Mouse (Mus musculus) heart, embryonic 15.5 days (tissue): ENCODE measurements around the gene Znhit3. TPM values are rescaled to one million over a fixed set of nuclear protein-coding genes. Genes with fewer than 3 reads are reported as not detected.
A peak's percentile ranks its signal among the peaks of the same experiment; 100 is the strongest.

Experiments used
- ATAC-seq: fragments of 200-750 bp; cut with Nextera tagmentation; replicated peaks from 2 replicates; pipeline ENCODE4 v1.8.0; 2017; ENCODE audit warnings: low read depth, moderate TSS enrichment; ENCODE audit not compliant: insufficient number of reproducible peaks, insufficient read depth, low FRiP score
- H3K27ac ChIP-seq: fragments of 300-500 bp; sonication (generic); 2 replicates; pipeline ENCODE4 v1.5.1; 2015; ENCODE audit warnings: mild to moderate bottlenecking, inconsistent platforms
- H3K27me3 ChIP-seq: fragments of 300-500 bp; sonication (generic); 2 replicates; pipeline ENCODE4 v1.6.1; 2015; ENCODE audit warnings: inconsistent platforms
- H3K36me3 ChIP-seq: fragments of 300-500 bp; sonication (generic); 2 replicates; pipeline ENCODE4 v1.6.1; 2015; ENCODE audit warnings: mild to moderate bottlenecking, inconsistent platforms
- H3K4me1 ChIP-seq: fragments of 300-500 bp; sonication (generic); replicated peaks from 2 replicates; pipeline ENCODE4 v1.6.1; 2015; ENCODE audit warnings: inconsistent platforms
- H3K4me2 ChIP-seq: fragments of 300-500 bp; sonication (generic); 2 replicates; pipeline ENCODE4 v1.6.1; 2015; ENCODE audit warnings: inconsistent platforms, mild to moderate bottlenecking, moderate library complexity
- H3K4me3 ChIP-seq: fragments of 300-500 bp; sonication (generic); 2 replicates; pipeline ENCODE4 v1.5.1; 2015; ENCODE audit warnings: mild to moderate bottlenecking, inconsistent platforms
- H3K9ac ChIP-seq: fragments of 300-500 bp; sonication (generic); 2 replicates; pipeline ENCODE4 v1.6.1; 2015; ENCODE audit warnings: mild to moderate bottlenecking, inconsistent platforms
- H3K9me3 ChIP-seq: fragments of 300-500 bp; sonication (generic); replicated peaks from 2 replicates; pipeline ENCODE4 v1.6.1; 2016; ENCODE audit warnings: inconsistent platforms
- WGBS: fragments of 180-500 bp; shearing (Covaris S2); methylation state at CpG from one replicate; pipeline ENCODE4 v1.1.7; 2015; ENCODE audit warnings: mixed read lengths; 5-methylcytosine and 5-hydroxymethylcytosine counted together
- polyA plus RNA-seq: library from polyadenylated mRNA; unstranded; fragments of >200 nt; fragmentation: Nextera tagmentation; extraction: Ambion mirVana; gene quantifications from 2 replicates; pipeline ENCODE4 v1.2.1, GENCODE M21; 2015

Gene Znhit3
- polyA plus RNA-seq, 1 experiment from 2014 or later: 31.4 TPM

DNA sequence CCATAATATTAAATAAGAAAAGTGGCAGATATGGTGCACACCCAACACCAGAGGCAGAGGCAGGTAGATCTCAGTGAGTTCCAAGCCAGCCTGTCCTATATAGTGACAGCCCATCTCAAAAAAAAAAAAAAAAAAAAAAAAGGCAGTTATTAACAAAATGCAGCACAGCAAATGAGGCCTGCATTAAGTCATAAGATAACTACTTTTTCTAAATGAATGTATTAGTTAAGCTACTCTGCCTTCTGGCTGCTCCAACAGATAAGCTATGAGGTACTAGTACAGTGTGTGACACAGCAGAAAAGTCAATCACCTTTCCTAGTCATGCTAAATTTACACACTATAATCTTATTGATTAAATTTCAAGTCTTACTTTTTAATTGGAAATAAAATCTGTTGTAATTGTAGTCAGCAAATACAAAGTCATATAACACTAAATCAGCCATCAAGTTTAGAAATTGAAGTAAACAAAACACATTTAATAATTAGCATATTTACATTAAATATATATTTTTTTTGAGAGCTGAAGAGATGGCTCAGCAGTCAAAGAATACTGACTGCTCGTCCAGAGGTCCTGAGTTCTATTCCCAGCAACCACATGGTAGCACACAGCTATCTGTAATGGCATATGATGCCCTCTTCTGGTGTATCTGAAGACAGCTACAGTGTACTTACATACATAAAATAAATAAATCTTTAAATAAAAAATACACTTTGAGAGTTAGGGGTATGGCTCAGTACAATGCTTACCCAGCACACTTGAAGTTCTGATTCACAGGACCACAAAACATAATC lies 42.9 kb downstream of the Znhit3 start:
- Histone ChIP-seq H3K27me3 (no peaks in the 10 kb centered on the region), H3K4me2 (no peak overlapping the region), H3K36me3 (peaks cover 6% of the 10 kb centered on the region; the same call in 1 of the 2 replicates), H3K9ac (no peak overlapping the region), H3K4me3 (no peak overlapping the region), H3K9me3 (no peaks in the 10 kb centered on the region), H3K4me1 (peaks cover 10% of the 10 kb centered on the region), H3K27ac (no peak overlapping the region)
- WGBS: 68% methylated on average over 1 of the region's 1 CpGs
- ATAC-seq: no peak

DNA sequence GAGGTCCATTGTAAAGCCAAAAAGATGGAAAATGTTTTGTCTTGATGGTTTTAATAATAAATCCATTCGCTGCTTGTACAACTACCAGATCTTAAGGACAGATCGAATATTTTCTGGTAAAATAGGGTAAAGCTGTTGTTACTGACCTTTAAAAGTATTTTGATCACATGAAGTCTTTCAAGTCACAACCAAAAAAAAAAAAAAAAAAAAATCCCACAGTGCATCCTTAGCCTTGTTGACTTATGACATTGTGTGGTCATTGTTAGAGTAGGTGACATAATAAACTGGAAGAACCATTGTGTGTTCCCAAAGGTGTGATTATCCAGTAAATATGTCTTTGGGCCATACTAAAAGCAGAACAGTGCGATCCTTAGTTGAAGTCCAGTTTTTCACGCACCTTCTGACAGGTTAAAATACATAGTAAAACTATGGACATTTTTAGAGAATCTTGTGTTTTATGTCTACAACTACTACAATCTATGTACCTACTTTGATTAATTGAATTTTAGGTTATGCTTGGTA lies 44.6 kb downstream of the Znhit3 start:
- no peaks in the 10 kb centered on the region for H3K27me3 ChIP-seq
- 70% methylated on average over 4 of the region's 4 CpGs for WGBS
- peaks cover 17% of the 10 kb centered on the region for H3K4me1 ChIP-seq
- H3K4me2 ChIP-seq: peak overlapping the region; percentile 64
- no peaks in the 10 kb centered on the region for H3K9me3 ChIP-seq
- 0 out of 2 replicates have a peak, but pooled peaks cover 6% of the 10 kb centered on the region for H3K36me3 ChIP-seq
- peak overlapping the region; percentile 100 for H3K27ac ChIP-seq
- H3K9ac ChIP-seq: peak overlapping the region; percentile 96
- H3K4me3 ChIP-seq: peak overlapping the region; percentile 84
- ATAC-seq: no peak

GRCm38 (mm10) chr11:84871046-84871445 lies 45.1 kb downstream of the Znhit3 start:
- H3K36me3 ChIP-seq: 0 out of 2 replicates have a peak, but pooled peaks cover 6% of the 10 kb centered on the region
- H3K27ac ChIP-seq: peak overlapping the region; percentile 100
- no peaks in the 10 kb centered on the region for H3K9me3 ChIP-seq
- peak overlapping the region; percentile 64 for H3K4me2 ChIP-seq
- peaks cover 20% of the 10 kb centered on the region for H3K4me1 ChIP-seq
- under 1% methylated on average over 10 of the region's 10 CpGs for WGBS
- H3K27me3 ChIP-seq: no peaks in the 10 kb centered on the region
- ATAC-seq: peak; percentile 36; the same call in 1 of the 2 replicates
- peak overlapping the region; percentile 96 for H3K9ac ChIP-seq
- H3K4me3 ChIP-seq: peak overlapping the region; percentile 84

GRCm38 (mm10) chr11:84870337-84871043 lies 45.7 kb downstream of the Znhit3 start, which contains the start of gene Ggnbp2:
Ggnbp2 (minus strand) TSS chr11:84870817.
- H3K4me1 ChIP-seq: peaks cover 23% of the 10 kb centered on the region
- 0 out of 2 replicates have a peak, but pooled peaks cover 6% of the 10 kb centered on the region for H3K36me3 ChIP-seq
- WGBS: under 1% methylated on average over 43 of the region's 62 CpGs
- H3K9ac ChIP-seq: peak within 1 kb of the TSS; percentile 96
- peak; percentile 88 for ATAC-seq
- no peaks in the 10 kb centered on the region for H3K9me3 ChIP-seq
- peak within 1 kb of the TSS; percentile 84 for H3K4me3 ChIP-seq
- H3K4me2 ChIP-seq: peak within 1 kb of the TSS; percentile 81
- H3K27ac ChIP-seq: peak within 1 kb of the TSS; percentile 100
- H3K27me3 ChIP-seq: no peaks in the 10 kb centered on the region

DNA sequence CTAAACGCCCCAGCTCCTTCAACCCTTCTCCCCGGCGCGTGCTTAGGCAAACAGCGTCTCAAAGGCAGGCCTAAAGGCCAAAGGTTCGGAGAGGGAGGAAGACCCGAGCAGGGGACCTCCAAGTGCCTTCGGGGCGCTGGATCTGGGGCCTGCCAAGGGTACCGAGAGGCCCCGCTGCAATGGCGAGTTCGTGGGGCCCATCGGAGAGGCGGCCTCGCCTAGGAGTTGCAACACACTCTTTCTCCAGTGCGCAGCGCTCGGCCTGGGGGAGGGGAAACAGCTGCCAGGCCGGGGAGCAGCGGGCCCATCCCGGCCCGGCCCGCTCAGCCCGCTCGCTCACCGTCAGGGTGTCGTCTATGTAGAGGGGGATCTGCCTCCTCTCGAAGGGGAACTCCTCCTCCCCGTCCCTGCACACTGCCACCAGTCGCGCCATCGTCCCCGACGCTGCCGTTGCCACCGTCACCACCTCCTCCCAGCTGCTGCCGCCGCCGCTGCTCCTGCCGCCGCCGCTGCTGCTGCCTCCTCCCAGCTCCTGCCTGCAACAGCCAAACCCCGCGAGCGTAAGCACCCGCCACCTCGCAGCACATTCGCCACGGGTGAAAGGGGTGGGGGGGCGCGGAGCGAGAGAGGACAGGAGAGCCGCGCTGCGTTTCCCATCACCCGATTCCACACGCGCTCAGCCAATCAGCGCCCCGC lies 46.5 kb downstream of the Znhit3 start:
- Histone ChIP-seq H3K27me3 (no peaks in the 10 kb centered on the region), H3K9me3 (no peaks in the 10 kb centered on the region), H3K4me2 (peak overlapping the region; percentile 81), H3K4me1 (peaks cover 26% of the 10 kb centered on the region), H3K27ac (peak overlapping the region; percentile 100), H3K9ac (peak overlapping the region; percentile 89), H3K36me3 (0 out of 2 replicates have a peak, but pooled peaks cover 6% of the 10 kb centered on the region), H3K4me3 (peak overlapping the region; percentile 84)
- under 1% methylated on average over 58 of the region's 61 CpGs for WGBS
- ATAC-seq: peak; percentile 82

DNA sequence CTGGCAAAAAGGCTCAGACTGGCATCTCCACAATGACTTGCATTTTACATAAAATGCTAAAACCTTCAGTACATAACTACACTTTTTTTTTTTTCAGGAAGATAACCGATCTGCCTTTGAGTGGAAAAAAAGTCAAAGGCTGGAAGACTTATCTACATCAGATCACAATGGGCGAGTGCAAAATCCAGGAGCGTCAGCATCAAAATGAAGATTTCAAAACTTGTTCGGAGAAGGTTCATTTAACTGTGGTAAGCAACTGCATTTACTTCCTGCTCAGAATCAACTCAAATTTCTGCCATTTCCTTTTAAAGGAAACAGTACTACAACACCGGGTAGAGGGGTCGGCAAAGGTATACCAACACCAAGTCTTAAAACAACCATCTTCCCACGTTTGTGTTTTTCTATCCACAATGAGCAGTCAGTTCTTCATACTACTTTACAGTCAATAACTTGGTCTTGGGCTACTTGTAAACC lies 47.3 kb downstream of the Znhit3 start:
- Histone ChIP-seq H3K9me3 (no peaks in the 10 kb centered on the region), H3K4me1 (peaks cover 26% of the 10 kb centered on the region), H3K9ac (peak overlapping the region; percentile 89), H3K27me3 (no peaks in the 10 kb centered on the region), H3K4me2 (peak overlapping the region; percentile 81), H3K27ac (peak overlapping the region; percentile 100), H3K4me3 (peak overlapping the region; percentile 84), H3K36me3 (0 out of 2 replicates have a peak, but pooled peaks cover 6% of the 10 kb centered on the region)
- 4% methylated on average over 7 of the region's 7 CpGs for WGBS
- no peak for ATAC-seq

DNA sequence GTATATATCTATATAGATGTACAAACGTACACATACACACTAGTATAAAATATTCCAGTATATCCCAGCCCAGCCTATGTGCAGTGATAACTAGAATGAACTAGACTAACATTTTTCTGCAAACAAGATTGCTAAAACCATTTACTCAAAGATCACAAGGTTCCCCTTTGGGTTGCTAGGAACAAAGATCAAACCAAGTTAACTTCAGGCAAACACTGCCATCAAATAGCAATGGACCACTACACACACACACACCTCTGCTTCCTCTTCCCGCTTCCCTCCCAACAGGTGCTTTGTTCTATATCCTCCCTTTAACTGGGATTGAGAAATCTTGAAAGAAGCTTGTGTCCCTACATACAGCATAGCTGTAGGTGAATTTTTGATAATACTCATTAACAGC lies 48.6 kb downstream of the Znhit3 start:
- H3K4me3 ChIP-seq: no peak overlapping the region
- WGBS: 84% methylated on average over 2 of the region's 2 CpGs
- no peak overlapping the region for H3K27ac ChIP-seq
- no peaks in the 10 kb centered on the region for H3K27me3 ChIP-seq
- H3K4me2 ChIP-seq: no peak overlapping the region
- H3K9me3 ChIP-seq: no peaks in the 10 kb centered on the region
- H3K4me1 ChIP-seq: peaks cover 26% of the 10 kb centered on the region
- H3K9ac ChIP-seq: no peak overlapping the region
- 0 out of 2 replicates have a peak, but pooled peaks cover 6% of the 10 kb centered on the region for H3K36me3 ChIP-seq
- no peak for ATAC-seq

DNA sequence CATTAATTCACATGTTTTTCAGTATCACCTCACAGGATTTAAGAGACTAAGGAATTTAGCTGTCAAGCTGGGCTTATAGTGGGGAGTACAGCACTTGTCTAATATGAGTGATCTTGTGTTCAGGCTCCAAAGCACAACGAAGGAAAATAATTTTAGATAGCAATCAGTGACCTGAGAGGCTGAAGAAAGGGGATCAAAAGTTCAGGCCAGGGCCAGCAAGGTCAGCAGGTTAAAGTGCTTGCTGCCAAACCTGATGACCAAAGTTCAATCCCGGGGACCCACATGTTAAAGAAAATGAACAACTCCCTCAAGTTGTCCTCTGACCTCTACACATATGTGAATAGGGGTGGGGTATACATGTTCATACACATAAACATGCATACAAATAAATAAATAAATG lies 50.9 kb downstream of the Znhit3 start:
- H3K27ac ChIP-seq: no peak overlapping the region
- ATAC-seq: no peak

More for the DNA sequence above, 50.9 kb downstream of the Znhit3 start:
- Histone ChIP-seq H3K9ac (no peak overlapping the region), H3K4me2 (no peak overlapping the region), H3K9me3 (no peaks in the 10 kb centered on the region), H3K4me3 (no peak overlapping the region), H3K36me3 (peaks cover 17% of the 10 kb centered on the region), H3K27me3 (no peaks in the 10 kb centered on the region), H3K4me1 (peaks cover 22% of the 10 kb centered on the region)
- 46% methylated on average over 2 of the region's 2 CpGs for WGBS
